Mouse (Mus musculus) hindbrain, postnatal 0 days (tissue): ENCODE results near the gene Mesd. TPM values are rescaled to one million over a fixed set of nuclear protein-coding genes. Genes with fewer than 3 reads are reported as not detected.

Experiments used
- ATAC-seq: fragments of 200-750 bp; cut with Nextera tagmentation; 2 replicates; pipeline ENCODE4 v1.8.0; 2017; ENCODE audit warnings: mild to moderate bottlenecking, moderate TSS enrichment, moderate library complexity
- DNase-seq: peaks from one replicate; pipeline ENCODE4 v3.0.0-alpha.2; 2015; ENCODE audit warnings: low spot score
- H3K27ac ChIP-seq: fragments of 300-500 bp; sonication (generic); 2 replicates; pipeline ENCODE4 v1.5.1; 2014; ENCODE audit warnings: mild to moderate bottlenecking
- H3K27me3 ChIP-seq: fragments of 300-500 bp; sonication (generic); 2 replicates; pipeline ENCODE4 v1.6.1; 2014; ENCODE audit warnings: low read length, mixed read lengths; ENCODE audit not compliant: insufficient read depth
- H3K36me3 ChIP-seq: fragments of 300-500 bp; sonication (generic); 2 replicates; pipeline ENCODE4 v1.6.1; 2014; ENCODE audit warnings: low read length, mixed read lengths; ENCODE audit not compliant: insufficient read depth
- H3K4me1 ChIP-seq: fragments of 300-500 bp; sonication (generic); 2 replicates; pipeline ENCODE4 v1.6.1; 2014; ENCODE audit warnings: antibody characterized with exemption, low read length, mixed read lengths; ENCODE audit not compliant: insufficient read depth
- H3K4me2 ChIP-seq: fragments of 300-500 bp; sonication (generic); 2 replicates; pipeline ENCODE4 v1.6.1; 2014; ENCODE audit warnings: low read depth, mild to moderate bottlenecking, low read length, moderate library complexity, mixed read lengths
- H3K4me3 ChIP-seq: fragments of 300-500 bp; sonication (generic); 2 replicates; pipeline ENCODE4 v1.5.1; 2014; ENCODE audit warnings: low read length
- H3K9ac ChIP-seq: fragments of 300-500 bp; sonication (generic); replicated peaks from 2 replicates; pipeline ENCODE4 v1.6.1; 2014; ENCODE audit warnings: mild to moderate bottlenecking, low read length, moderate library complexity, mixed read lengths
- H3K9me3 ChIP-seq: fragments of 300-500 bp; sonication (generic); 2 replicates; pipeline ENCODE4 v1.6.1; 2016; ENCODE audit warnings: low read length, mixed read lengths
- CTCF ChIP-seq: IDR thresholded peaks from 2 replicates; pipeline ENCODE4 v1.5.1; 2016; ENCODE audit warnings: antibody characterized with exemption, control low read depth, low read depth
- WGBS: fragments of 180-500 bp; shearing (Covaris S2); extraction: QIAGEN DNeasy Blood & Tissue Kit; methylation state at CpG from one replicate; pipeline ENCODE4 v1.1.7; 2014; 5-methylcytosine and 5-hydroxymethylcytosine counted together
- polyA plus RNA-seq: library from polyadenylated mRNA; unstranded; fragments of >200 nt; fragmentation: Nextera tagmentation; extraction: Ambion mirVana; gene quantifications from 2 replicates; pipeline ENCODE4 v1.2.1, GENCODE M21; 2015
- total RNA-seq: library from RNA; depleted of rRNA; stranded (reverse); fragments of >200 nt; gene quantifications from 2 replicates; pipeline ENCODE4 v1.2.3, GENCODE M21; 2014

Gene Mesd
- total and polyA plus RNA-seq, 2 experiments from 2014 or later: 20.4 to 83.8 TPM

GRCm38 (mm10) chr7:83851569-83852380 lies 32.5 kb upstream of the Mesd start:
- Histone ChIP-seq H3K36me3 (no peaks in the 10 kb centered on the region), H3K27ac (no peak overlapping the region), H3K9ac (no peak overlapping the region), H3K4me1 (peaks cover 5% of the 10 kb centered on the region; the same call in 1 of the 2 replicates), H3K4me3 (no peak overlapping the region), H3K4me2 (no peak overlapping the region), H3K9me3 (no peaks in the 10 kb centered on the region), H3K27me3 (no peaks in the 10 kb centered on the region)
- no peak for TF ChIP-seq CTCF
- ATAC-seq: peak; percentile 58; the same call in 1 of the 2 replicates
- WGBS: 53% methylated on average over 5 of the region's 5 CpGs
- DNase-seq: no peak

GRCm38 (mm10) chr7:83852381-83853380 lies 31.6 kb upstream of the Mesd start:
- ATAC-seq (peak; percentile 71; the same call in 1 of the 2 replicates), DNase-seq (no peak)
- Histone ChIP-seq H3K4me1 (peaks cover 5% of the 10 kb centered on the region; the same call in 1 of the 2 replicates), H3K4me2 (no peak overlapping the region), H3K36me3 (no peaks in the 10 kb centered on the region), H3K9ac (no peak overlapping the region), H3K27me3 (no peaks in the 10 kb centered on the region), H3K9me3 (no peaks in the 10 kb centered on the region), H3K4me3 (no peak overlapping the region), H3K27ac (no peak overlapping the region)
- WGBS: 52% methylated on average over 5 of the region's 5 CpGs
- TF ChIP-seq CTCF: no peak

- Histone ChIP-seq H3K9ac (no peak overlapping the region), H3K4me3 (no peak overlapping the region), H3K27me3 (no peaks in the 10 kb centered on the region), H3K27ac (no peak overlapping the region), H3K36me3 (no peaks in the 10 kb centered on the region), H3K4me2 (no peak overlapping the region), H3K9me3 (no peaks in the 10 kb centered on the region), H3K4me1 (peaks cover 5% of the 10 kb centered on the region; the same call in 1 of the 2 replicates)
- 95% methylated on average over 1 of the region's 1 CpGs for WGBS
- TF ChIP-seq CTCF: no peak
- ATAC-seq (no peak), DNase-seq (no peak)
Measured at GRCm38 (mm10) chr7:83855203-83855602, 29.1 kb upstream of the Mesd start.

- no peak for ATAC-seq
- Histone ChIP-seq H3K9me3 (no peaks in the 10 kb centered on the region), H3K4me1 (peaks cover 5% of the 10 kb centered on the region; the same call in 1 of the 2 replicates), H3K27ac (no peak overlapping the region), H3K9ac (no peak overlapping the region), H3K4me2 (no peak overlapping the region), H3K27me3 (no peaks in the 10 kb centered on the region), H3K4me3 (no peak overlapping the region), H3K36me3 (no peaks in the 10 kb centered on the region)
- 78% methylated on average over 9 of the region's 9 CpGs for WGBS
- no peak for DNase-seq
- no peak for TF ChIP-seq CTCF
Measured at GRCm38 (mm10) chr7:83856353-83857207, 27.7 kb upstream of the Mesd start.

GRCm38 (mm10) chr7:83857208-83857488 lies 27.1 kb upstream of the Mesd start:
- DNase-seq: no peak
- Histone ChIP-seq H3K36me3 (no peaks in the 10 kb centered on the region), H3K4me2 (no peak overlapping the region), H3K9ac (no peak overlapping the region), H3K4me3 (no peak overlapping the region), H3K27me3 (no peaks in the 10 kb centered on the region), H3K27ac (no peak overlapping the region), H3K4me1 (peaks cover 3% of the 10 kb centered on the region; the same call in 1 of the 2 replicates), H3K9me3 (no peaks in the 10 kb centered on the region)
- ATAC-seq: no peak
- TF ChIP-seq CTCF: no peak
- WGBS: 90% methylated on average over 2 of the region's 2 CpGs

- Histone ChIP-seq H3K9me3 (no peaks in the 10 kb centered on the region), H3K9ac (no peak overlapping the region), H3K27ac (no peak overlapping the region), H3K4me2 (no peak overlapping the region), H3K27me3 (no peaks in the 10 kb centered on the region), H3K36me3 (no peaks in the 10 kb centered on the region), H3K4me3 (no peak overlapping the region), H3K4me1 (no peaks in the 10 kb centered on the region)
- DNase-seq (no peak), ATAC-seq (no peak)
- WGBS: 85% methylated on average over 3 of the region's 3 CpGs
- TF ChIP-seq CTCF: no peak
Measured at GRCm38 (mm10) chr7:83857921-83858320, 26.3 kb upstream of the Mesd start.
